Mouse (Mus musculus): ENCODE data around the gene Abhd17a.
A peak's percentile ranks its signal among the peaks of the same experiment; 100 is the strongest.

The Abhd17a gene

DNA sequence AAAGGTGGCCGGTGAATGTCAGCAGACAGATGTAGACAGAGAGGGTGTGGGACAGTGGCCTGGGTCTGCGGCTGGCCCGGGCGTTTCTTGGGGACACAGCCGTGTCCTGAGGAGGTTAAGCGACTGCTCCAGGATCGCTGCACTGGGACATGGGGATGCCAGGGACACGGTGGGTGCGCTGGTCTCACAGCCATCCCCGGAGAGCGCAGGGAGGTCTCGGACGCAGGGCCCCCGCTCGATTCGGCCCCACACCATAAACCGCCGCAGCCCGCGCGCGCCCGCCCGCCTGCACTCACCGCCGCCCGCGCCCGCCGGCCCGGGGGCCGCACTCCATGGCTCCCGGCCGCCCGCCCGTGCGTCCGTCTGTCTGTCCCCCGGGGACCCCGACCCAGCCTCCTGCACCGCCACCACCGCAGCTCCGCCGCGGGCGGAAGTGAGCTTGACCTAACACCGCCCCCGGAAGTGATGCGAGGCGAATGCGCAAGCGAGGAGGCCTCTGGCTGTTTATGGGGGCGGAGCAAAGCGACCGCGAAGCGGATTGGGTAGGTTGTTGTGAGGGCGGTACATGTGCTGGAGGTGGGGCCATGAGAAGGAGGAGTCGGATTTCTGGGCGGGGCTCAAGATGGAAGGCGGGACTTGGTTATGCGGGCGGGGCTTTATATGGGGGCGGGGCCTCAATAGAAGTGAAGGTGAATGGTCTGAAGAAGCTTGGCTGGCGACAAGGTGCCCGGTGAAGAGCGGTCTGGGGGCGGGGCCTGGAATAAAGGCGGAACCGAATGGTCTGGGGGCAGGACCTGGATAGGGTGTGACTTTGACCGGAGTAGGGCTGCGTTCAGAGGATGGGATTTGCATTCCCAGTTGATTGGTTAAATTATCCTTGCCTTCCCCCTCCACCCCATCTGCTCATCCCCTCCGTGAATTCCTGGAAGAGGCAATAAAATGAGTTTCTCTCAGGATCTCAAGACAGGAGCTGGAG lies at the start of gene Abhd17a:
Abhd17a (minus strand) TSS at position 463 of the 976 bp plus-strand sequence.
- peak; percentile 93 for DNase-seq

DNA sequence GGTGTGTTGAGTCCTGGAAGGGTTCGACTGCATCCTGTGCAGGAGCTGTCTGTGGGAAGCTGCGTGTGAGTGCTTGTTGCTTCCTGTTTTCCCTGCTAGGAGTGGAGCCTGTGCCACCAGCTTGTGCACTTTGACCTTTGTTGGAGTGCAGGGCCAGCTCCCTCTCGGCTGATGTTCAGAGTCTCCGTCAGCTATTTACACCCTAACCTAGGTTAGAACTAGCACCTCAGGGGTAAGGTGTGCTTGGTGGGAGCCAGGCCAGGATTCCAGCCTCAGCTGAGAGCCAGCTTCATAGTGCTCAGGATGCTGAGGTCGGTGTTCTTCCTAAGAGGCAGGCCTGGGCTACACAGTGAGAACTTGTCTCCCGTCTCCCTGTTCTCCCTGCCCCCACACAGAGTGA lies 45.2 kb upstream of the Abhd17a start:
- DNase-seq = no peak

DNA sequence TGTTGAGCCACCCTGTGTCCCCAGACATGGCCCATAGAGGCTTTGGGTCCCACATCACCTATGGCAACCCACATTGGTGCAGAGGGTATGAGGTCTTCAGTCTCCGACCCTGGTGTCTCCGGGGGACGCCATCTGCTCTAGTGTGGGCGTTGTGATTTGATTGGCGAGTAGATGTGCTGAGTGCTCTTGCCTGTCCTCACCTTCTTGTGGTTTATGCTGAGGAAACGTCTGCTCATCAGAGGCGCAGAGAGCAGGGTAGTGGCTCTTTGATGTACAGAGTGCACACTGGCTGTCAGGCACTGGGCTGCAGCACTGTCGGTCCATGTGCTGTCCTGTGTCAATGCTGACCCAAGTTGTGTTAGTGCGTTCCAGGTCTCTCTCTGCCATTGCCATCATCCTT lies 38.8 kb upstream of the Abhd17a start:
- no peak for DNase-seq

DNA sequence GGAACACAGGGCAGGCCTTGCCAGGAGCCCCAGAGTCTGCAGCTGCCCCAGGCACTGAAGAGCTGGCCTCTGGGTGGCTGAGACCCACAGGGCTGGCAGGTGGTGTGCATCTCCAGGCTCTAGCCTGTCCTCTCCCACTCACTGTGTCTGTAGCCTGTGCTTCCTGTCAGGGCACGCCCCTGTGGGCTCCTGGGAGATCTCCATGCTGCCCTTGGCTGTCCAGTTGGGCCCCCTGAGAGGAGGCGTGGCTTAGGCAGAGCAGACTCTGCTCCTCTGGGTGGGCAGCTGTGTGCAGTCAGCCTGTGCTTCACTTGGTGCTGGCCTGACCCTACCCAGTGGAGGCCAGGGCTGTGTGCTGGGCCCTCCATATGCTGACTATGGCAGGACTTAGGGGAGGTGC lies 37.5 kb upstream of the Abhd17a start:
- DNase-seq = no peak

DNA sequence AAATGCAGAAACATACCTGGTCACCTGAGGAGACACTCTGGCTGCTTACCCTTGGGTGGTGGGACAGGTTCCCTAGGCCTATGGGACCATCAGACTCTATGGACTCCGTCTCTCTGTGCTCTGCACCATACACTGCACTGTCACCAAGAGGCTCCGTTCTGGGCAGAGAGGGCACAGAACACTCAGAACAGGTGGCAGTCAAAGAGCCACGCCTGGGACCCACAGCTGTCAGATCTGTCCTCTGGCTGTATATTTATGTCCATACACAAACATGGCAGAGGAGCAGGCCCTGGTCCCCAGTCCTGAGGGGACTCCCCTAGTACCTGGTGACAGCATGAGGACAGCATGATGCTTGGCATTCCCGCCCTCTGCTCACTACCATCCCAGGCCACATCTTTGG lies 35.6 kb upstream of the Abhd17a start:
- DNase-seq = no peak

DNA sequence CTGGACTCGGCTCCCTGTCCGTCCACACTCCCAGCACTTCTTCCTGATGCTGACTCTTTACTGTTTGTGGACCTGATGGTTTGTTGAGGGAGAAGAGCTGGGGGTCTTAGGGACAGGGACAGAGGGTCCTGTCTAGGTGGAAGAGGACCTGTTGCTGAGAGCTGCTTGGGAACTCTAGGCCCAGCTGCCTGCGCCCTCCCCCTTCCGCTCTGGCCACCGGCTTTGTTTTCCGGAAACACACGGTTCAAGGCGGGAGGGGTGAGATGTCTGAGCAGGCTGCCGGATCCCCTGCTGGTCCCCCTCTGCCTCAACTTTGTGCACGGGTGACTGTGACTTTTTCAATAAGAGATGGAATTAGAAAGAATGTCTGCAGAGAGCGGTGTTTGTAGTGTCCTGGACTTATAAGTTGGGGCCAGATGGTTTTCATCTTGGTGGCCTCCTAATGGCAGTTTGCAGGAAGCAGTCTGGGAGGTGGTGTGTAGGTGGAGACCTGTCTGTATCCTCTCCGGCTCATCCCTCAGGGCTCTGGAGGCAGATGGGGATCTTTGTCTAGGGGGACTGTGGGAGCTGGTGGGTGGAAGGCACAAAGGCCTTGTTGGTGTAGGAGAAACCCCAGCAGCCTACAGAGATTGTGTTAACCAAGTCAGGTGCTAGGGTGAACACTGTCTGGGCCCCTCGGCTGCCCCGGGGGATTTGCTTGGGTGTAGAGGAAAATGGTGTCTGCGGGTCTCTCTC lies 33.5 kb upstream of the Abhd17a start:
- peak; percentile 88 for DNase-seq

DNA sequence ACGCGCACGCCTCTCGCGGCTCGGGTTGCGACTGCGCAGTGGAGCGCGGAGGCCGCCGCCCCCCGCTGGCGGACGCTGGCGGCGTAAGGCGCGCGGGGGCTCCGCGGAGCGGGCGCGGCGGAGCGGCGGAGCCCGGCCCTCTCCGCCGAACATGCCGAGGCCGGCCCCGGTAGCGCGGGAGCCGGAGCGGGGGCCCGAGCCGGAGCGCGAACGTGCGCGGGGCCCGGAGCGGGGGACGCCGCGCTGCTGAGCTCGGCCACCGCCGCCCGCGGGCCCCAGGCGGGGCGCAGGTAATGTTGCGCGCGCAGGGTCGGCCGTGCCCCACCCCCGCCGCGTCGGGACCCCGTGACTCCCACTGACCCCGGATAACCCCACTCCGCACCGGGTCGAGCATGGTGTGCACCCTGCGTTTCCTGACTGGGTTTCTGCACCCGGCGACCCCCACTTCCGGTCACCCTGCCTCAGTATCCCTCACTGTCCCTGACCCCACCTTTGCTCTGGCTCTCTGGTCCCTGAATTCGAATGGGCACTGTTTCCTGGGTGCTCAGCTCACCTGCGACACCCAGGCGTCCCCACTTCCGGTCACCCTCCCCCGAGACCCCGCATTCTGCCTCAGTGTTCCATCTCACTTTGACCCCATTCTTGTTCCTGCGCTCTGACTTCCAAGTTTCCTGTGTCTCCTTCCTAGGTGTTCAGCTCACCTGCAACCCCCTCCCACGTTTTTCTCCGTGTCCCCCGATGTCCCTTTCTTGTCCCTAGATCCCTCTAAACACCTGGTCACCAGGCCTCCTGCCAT lies 32.7 kb upstream of the Abhd17a start, which contains the start of gene Csnk1g2:
Csnk1g2 (plus strand) TSS at position 178 of the 796 bp plus-strand sequence.
- DNase-seq = peak; percentile 82

DNA sequence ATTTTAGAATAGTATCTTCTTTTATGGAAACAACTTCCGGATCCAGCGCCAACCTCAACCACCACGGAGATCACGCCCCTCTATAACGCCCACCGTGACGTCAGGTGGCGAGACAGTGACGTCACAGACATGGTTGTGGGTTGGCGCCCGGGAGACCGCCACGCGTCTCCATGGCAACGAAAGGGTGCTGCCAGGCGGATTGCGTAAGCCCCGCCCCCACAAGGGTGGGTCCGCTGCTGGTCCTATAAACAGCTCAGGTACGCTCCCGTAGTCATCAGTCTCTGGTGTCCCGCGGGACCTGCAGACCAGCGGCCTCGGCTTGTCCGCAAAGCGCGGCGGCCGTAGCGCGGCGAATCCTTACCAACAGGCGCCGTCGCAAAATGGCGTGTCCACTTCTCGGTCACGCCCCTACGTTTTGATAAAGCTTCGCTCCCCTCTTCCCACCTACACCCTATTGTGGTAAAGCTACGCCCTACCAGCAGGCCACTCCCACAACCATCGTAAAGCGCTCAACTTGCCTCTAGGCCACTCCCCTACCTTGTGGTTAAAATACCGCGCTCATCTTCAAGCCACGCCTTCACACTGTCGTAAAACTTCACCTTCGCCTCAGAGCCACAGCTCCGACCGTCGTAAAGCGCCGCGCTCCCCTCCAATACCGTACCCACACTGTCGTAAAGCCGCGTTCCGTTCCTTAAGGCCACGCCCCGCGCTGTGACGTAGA lies 32.0 kb upstream of the Abhd17a start:
- peak; percentile 99 for DNase-seq

DNA sequence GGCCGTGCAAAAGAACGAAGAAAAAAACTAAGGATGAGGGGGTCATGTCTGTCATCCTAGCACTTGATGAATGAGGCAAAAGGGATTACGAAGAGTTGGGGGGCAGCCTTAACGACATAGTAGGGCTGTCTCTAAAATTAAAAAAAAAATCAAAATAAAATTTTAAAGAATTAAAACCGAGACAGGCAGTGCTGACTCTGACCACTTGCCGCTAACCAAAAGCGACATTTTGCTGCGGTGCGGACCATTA lies 31.5 kb upstream of the Abhd17a start:
- no peak for DNase-seq

DNA sequence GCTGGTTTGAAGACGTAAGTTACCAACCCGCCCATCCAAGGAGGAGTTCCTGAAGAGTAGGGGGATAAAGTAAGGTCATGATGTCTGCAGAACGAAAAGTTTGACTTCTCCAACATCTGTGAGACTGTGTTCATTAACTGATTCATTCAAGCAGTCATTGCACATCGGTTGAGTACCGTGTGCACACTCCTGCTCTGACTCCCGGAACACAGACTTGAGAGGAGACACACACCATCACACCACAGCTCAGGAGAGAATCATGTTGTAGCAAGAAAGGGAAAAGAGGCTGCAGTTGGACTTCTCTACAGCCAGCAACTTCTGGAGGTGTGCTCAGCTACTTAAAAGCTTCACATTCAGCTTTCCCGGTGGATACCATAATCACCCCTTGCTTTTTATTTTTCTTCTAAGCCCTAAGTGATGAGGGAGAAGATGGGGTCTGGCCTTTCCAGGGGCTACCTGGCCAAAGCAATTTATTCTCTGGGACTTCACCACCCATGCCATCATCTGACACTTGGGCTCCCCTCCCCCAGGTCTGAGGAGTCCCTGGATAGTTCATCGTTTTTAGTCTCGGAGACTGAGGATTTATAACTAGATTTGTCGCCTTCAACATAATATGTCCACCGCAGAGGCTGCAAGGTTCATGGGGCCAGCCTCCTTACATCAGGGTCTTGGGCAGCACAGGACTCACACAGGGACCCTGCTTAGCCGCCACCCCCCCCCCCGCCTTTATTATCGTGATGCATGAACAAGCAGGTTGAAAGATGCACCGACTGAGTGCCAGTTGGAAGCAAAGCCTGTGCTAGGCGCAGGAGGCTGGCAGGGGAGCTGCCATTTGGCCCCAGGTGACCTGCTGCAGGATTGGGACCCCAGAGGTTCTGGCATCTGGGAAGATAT lies 30.9 kb upstream of the Abhd17a start:
- DNase-seq = peak; percentile 26

DNA sequence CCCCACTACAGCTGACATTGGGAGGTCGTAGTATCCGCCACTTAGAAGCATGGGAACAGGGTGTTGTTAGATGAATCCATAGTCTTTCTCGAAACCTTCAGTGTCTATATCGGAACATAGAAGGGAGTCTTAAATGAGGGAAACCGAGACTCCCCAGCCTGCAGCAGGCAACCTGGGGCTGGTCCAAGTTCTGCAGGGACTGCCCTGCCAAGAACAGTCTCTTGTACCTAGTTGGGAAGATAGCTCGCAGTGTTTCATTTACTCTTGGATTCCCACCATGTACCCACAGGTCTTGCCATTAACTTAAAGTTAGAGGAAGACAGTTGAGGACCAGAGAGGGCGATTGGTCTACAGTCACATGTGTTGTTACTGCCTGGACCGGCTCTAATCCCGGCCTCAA lies 30.2 kb upstream of the Abhd17a start:
- no peak for DNase-seq

DNA sequence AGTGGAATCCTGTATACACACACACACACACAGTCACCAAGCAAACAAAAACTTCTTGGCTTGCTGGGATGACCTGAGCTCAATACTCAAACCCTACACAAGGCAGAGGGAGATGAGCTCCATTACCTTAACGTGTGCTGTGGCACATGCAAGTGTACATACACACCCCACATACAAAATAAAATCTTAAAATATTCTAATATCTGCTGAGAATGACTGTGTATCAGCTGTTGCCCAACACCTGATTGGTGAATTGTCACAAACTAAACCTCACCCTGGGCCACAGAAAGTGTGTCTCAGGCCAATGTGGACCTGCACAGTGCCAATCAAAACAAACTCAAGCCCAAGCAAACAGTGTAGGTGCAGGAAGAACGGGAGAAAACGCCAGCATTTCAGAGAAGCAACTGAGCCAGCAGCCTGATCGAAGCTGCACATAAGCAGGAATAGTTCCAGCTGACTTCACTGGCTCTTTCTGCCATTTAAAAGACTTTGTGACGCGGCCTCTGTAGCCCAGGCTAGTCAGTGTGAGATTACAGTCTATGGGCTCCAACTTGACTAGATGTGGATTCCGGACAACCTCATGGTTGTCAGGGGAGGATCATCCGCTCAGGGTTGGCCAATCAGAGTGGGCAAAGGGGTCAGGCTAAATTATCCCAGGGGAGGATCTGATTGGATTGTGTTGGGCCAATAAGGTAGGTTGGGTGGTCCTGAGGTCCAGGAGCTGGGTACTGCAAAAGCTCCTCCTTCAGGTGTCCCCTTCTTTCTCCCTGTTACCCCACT lies 29.5 kb upstream of the Abhd17a start:
- DNase-seq = no peak

DNA sequence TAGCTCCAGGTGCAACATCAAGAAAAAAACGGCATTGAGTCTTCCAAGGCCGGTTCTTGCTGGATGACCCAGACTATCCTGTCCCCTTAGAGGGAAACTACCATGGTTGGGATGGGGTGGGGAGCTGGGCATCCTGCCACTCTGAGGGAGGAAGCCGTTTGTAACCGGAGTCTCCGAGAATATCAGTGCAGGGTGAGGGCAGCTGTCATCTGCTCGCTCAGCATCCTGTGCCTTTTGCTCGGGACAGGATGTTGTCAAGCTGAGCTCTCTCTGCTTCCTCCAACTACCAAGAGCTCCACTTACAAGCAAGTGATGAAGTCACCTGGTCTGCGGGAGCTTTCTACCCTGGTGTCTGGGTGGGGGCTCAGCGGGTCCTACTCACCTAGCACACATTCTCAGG lies 28.0 kb upstream of the Abhd17a start:
- DNase-seq = peak; percentile 80

DNA sequence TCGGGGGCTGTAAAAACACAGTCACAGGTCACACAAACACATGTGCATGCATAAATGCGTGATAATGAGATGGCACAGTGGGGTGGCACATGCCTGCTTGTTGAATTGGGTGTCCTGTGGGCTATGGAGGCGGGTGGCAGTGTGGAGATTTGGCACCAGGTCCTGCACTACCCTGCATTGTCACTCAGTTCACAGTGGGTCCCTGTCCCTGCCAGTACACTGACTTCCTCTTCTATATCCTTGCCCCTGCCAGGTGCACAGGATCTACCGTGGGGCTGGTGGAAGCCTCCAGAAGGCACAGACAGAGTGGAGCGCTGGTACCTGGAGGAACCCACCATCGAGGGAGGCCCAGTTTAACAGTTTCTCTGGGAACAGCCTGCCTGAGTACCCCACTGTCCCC lies 24.2 kb upstream of the Abhd17a start:
- DNase-seq = peak; percentile 52

DNA sequence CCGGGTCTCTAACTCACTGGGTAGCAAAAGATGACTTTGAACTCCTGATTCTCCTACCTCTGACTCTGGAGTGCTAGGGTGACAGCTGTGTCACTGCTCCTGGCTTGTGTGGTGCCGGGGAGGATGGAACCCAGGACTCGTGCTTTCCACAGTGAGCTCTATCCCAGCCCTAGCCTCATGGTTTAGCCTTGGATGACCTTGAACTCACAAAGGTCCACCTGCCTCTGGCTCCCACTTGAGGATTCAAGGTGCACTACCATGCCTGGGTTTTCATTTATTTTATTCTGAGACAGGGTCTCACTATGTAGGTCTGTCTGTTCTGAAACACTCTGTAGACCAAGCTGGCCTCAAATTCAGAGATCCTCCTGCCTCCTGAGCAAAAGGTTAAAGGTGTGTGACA lies 23.7 kb upstream of the Abhd17a start:
- DNase-seq = no peak

DNA sequence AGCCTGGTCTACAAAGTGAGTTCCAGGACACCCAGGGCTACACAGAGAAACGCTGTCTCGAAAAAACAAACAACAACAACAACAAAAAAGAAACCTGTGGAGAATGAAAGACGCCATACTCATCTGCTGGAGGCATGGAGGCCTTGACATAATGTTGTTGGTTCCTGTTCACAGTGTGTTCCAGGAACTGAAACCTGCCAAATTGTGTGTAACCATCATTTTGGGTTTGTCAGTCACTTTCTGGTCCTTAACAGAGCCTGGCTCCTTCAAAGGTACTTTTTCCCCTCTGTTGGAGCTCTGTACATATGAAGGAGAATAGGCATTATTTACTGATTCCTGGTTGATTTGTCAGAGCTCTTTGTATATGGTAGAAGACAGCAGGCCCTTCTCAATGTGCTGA lies 21.8 kb upstream of the Abhd17a start:
- no peak for DNase-seq

DNA sequence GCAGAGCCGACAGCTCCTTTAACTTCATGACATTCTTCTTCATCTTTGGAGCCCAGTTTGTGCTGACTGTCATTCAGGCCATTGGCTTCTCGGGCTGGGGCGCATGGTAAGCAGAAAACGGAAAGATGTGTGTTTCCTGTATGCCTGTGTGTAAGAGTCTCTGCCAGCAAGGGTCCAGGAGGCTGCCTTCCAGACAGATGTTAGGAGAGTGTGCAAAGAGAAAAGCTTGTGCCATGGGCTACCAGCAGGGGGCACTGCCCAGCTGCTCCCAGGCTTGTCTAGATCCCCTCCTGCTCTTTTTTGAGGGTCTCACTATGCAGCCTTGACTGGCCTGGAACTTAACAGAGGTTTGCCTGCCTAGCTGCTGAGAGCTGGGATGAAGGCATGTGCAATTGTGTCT lies 20.9 kb upstream of the Abhd17a start:
- DNase-seq = peak; percentile 87

DNA sequence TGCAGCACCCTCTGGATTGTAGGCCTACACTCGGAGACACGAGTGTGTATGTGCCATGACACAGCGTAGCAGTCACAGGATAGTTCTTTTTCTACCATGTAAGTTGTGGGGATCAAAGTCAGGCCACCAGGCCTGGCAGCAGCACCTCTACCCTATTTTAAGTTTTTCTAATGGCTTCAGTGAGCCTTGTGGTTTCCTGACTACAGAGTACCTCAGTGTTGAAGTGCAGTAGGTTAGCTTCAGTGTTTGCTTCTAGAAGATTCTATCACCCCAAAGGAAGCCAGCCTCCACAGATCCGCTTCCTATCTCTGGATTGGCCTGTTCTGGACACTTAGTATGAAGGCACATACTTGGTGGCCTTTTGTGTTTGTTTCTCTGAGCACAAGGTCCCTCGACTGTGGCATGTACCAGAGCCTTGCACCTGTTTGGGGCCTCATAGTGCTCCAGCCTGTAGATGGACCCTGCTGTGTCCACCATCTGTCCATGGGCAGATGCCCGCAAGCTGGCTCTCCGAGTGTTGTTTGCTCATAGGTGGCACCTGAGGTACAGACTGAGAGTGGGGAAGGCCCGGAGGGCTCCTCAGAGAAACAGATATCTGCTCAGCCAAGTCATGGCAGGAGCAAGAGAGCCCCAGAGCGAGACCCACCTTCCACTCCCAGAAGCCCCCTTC lies 20.1 kb upstream of the Abhd17a start:
- DNase-seq = no peak

DNA sequence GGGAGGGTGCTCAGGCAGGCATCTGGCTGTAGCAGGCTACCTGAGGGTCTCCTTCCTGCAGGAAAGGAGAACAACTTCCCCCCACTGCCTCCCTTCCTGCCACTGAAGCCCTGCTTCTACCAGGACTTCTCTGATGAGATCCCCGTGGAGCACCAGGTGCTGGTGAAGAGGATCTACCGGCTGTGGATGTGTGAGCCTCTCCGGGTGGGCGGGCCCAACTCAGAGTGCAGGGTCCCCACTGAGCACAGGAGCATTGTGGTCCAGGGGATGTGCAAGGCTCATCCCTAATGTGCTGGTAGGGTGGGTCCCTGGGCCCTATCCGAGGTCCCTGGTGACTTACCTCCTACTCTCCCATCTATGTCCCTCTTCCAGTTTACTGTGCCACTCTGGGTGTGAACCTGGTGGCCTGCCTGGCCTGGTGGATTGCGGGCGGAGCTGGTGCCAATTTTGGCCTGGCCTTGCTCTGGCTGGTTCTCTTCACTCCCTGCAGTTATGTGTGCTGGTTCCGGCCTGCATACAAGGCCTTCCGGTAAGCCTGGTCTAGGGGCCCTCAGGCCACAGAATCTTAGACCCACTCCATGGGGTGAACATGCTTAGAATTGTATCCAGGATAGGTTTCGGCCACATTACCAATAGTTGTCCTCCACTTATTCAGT lies 19.3 kb upstream of the Abhd17a start:
- DNase-seq = no peak

DNA sequence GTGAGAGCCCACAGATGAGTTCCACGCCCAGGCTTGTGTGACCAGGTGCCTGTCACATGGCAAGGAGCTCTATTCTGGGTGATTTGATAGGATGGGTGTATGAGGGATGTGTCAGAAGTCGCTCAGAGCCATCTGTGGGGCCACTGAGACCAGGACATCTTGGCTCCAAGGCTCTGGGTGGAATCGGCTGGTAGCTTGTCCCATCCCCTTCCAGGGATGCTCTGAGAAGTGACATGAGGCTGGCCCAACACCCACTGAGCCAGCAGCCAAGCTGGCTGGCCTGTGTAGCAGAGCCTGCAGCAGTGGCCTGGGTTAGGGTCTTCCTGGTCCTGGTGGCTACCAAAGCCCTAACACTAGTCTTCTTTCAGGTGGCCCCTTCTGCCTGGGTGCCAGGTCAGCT lies 18.3 kb upstream of the Abhd17a start:
- no peak for DNase-seq

Measured in thymus, postnatal 25 days (tissue).